Mouse (Mus musculus) embryonic facial prominence, embryonic 10.5 days (tissue): ENCODE data around the gene Cpsf4l. TPM values are rescaled to one million over a fixed set of nuclear protein-coding genes. Genes with fewer than 3 reads are reported as not detected.
"Not testable (repeated sequence)": the region's sequence is repeated elsewhere in the genome, so short reads cannot be mapped to it uniquely, and the experiment has no call there.

ENCODE experiments used
- DNase-seq: peaks from one replicate; pipeline ENCODE4 v3.0.0-alpha.2; 2017; ENCODE audit warnings: low spot score
- H3K27ac ChIP-seq: fragments of 300-500 bp; sonication (generic); replicated peaks from 2 replicates; pipeline ENCODE4 v1.5.1; 2016; ENCODE audit warnings: mild to moderate bottlenecking
- H3K27me3 ChIP-seq: fragments of 300-500 bp; sonication (generic); replicated peaks from 2 replicates; pipeline ENCODE4 v1.6.1; 2016; ENCODE audit warnings: low read depth, mild to moderate bottlenecking; ENCODE audit not compliant: poor library complexity, severe bottlenecking
- H3K36me3 ChIP-seq: fragments of 300-500 bp; sonication (generic); replicated peaks from 2 replicates; pipeline ENCODE4 v1.6.1; 2016; ENCODE audit warnings: mild to moderate bottlenecking, moderate library complexity
- H3K4me1 ChIP-seq: fragments of 300-500 bp; sonication (generic); 2 replicates; pipeline ENCODE4 v1.6.1; 2016
- H3K4me3 ChIP-seq: fragments of 300-500 bp; sonication (generic); 2 replicates; pipeline ENCODE4 v1.5.1; 2016; ENCODE audit warnings: mild to moderate bottlenecking, moderate library complexity
- H3K9me3 ChIP-seq: fragments of 300-500 bp; sonication (generic); 2 replicates; pipeline ENCODE4 v1.6.1; 2016; ENCODE audit warnings: mild to moderate bottlenecking
- WGBS: fragments of 180-500 bp; shearing (Covaris S2); methylation state at CpG from one replicate; pipeline ENCODE4 v1.1.7; 2016; 5-methylcytosine and 5-hydroxymethylcytosine counted together
- polyA plus RNA-seq: library from polyadenylated mRNA; unstranded; fragments of >200 nt; fragmentation: Nextera tagmentation; extraction: Ambion mirVana; gene quantifications from 2 replicates; pipeline ENCODE4 v1.2.1, GENCODE M21; 2016

Cpsf4l gene
- polyA plus RNA-seq, 1 experiment from 2014 or later = 0.69 TPM

GRCm38 (mm10) chr11:113668857-113669256 lies 41.0 kb downstream of the Cpsf4l start:
- peaks cover 88% of the 10 kb centered on the region for H3K36me3 ChIP-seq
- no peaks in the 10 kb centered on the region for H3K27me3 ChIP-seq
- no peaks in the 10 kb centered on the region for H3K9me3 ChIP-seq
- no peak overlapping the region for H3K4me3 ChIP-seq
- H3K4me1 ChIP-seq = peaks cover 3% of the 10 kb centered on the region; the same call in 1 of the 2 replicates
- no peak for DNase-seq
- 94% methylated on average over 5 of the region's 5 CpGs for WGBS
- no peak overlapping the region for H3K27ac ChIP-seq

- H3K27me3 ChIP-seq = no peaks in the 10 kb centered on the region
- peaks cover 88% of the 10 kb centered on the region for H3K36me3 ChIP-seq
- H3K9me3 ChIP-seq = no peaks in the 10 kb centered on the region
- WGBS = 86% methylated on average over 4 of the region's 4 CpGs
- no peak overlapping the region for H3K4me3 ChIP-seq
- DNase-seq = no peak
- no peak overlapping the region for H3K27ac ChIP-seq
- peaks cover 3% of the 10 kb centered on the region; the same call in 1 of the 2 replicates for H3K4me1 ChIP-seq
These were observed 42.1 kb downstream of the Cpsf4l start for GRCm38 (mm10) chr11:113667704-113668103.

- no peak for DNase-seq
- Histone ChIP-seq H3K9me3 (no peaks in the 10 kb centered on the region), H3K4me1 (peaks cover 3% of the 10 kb centered on the region; the same call in 1 of the 2 replicates), H3K27me3 (no peaks in the 10 kb centered on the region), H3K36me3 (peaks cover 88% of the 10 kb centered on the region), H3K4me3 (no peak overlapping the region), H3K27ac (no peak overlapping the region)
- WGBS = 82% methylated on average over 2 of the region's 2 CpGs
These were observed 42.7 kb downstream of the Cpsf4l start for GRCm38 (mm10) chr11:113667122-113667521.

- H3K4me1 ChIP-seq = peaks cover 3% of the 10 kb centered on the region; the same call in 1 of the 2 replicates
- H3K36me3 ChIP-seq = peaks cover 88% of the 10 kb centered on the region
- H3K9me3 ChIP-seq = no peaks in the 10 kb centered on the region
- 58% methylated on average over 10 of the region's 10 CpGs for WGBS
- no peak overlapping the region for H3K4me3 ChIP-seq
- H3K27me3 ChIP-seq = no peaks in the 10 kb centered on the region
- no peak overlapping the region for H3K27ac ChIP-seq
- DNase-seq = no peak
These were observed 43.2 kb downstream of the Cpsf4l start for GRCm38 (mm10) chr11:113666648-113667047.

- Histone ChIP-seq H3K27ac (no peak overlapping the region), H3K9me3 (no peaks in the 10 kb centered on the region), H3K4me3 (no peak overlapping the region), H3K27me3 (no peaks in the 10 kb centered on the region), H3K4me1 (peaks cover 3% of the 10 kb centered on the region; the same call in 1 of the 2 replicates), H3K36me3 (peaks cover 88% of the 10 kb centered on the region)
- DNase-seq = no peak
- 86% methylated on average over 6 of the region's 6 CpGs for WGBS
These were observed 43.6 kb downstream of the Cpsf4l start for GRCm38 (mm10) chr11:113666205-113666604.

GRCm38 (mm10) chr11:113664279-113664678 lies 45.5 kb downstream of the Cpsf4l start:
- Histone ChIP-seq H3K27me3 (no peaks in the 10 kb centered on the region), H3K4me3 (no peak overlapping the region), H3K9me3 (no peaks in the 10 kb centered on the region), H3K36me3 (peaks cover 90% of the 10 kb centered on the region), H3K4me1 (peaks cover 5% of the 10 kb centered on the region; the same call in 1 of the 2 replicates), H3K27ac (no peak overlapping the region)
- no peak for DNase-seq
- WGBS = 73% methylated on average over 2 of the region's 2 CpGs

GRCm38 (mm10) chr11:113661835-113662351 lies 47.9 kb downstream of the Cpsf4l start:
- Histone ChIP-seq H3K36me3 (peaks cover 90% of the 10 kb centered on the region), H3K9me3 (no peaks in the 10 kb centered on the region), H3K4me3 (no peak overlapping the region), H3K4me1 (peaks cover 17% of the 10 kb centered on the region), H3K27me3 (no peaks in the 10 kb centered on the region), H3K27ac (no peak overlapping the region)
- 94% methylated on average over 18 of the region's 18 CpGs for WGBS
- no peak for DNase-seq

GRCm38 (mm10) chr11:113660940-113661339 lies 48.9 kb downstream of the Cpsf4l start:
- 96% methylated on average over 11 of the region's 11 CpGs for WGBS
- Histone ChIP-seq H3K27me3 (no peaks in the 10 kb centered on the region), H3K4me3 (no peak overlapping the region), H3K27ac (no peak overlapping the region), H3K9me3 (no peaks in the 10 kb centered on the region), H3K36me3 (peaks cover 95% of the 10 kb centered on the region), H3K4me1 (peaks cover 17% of the 10 kb centered on the region)
- DNase-seq = no peak

- not testable (repeated sequence) for H3K27me3 ChIP-seq, H3K4me3 ChIP-seq, H3K9me3 ChIP-seq, DNase-seq, H3K27ac ChIP-seq
- H3K36me3 ChIP-seq = peaks cover 99% of the 10 kb centered on the region
- H3K4me1 ChIP-seq = peaks cover 19% of the 10 kb centered on the region
- WGBS = 96% methylated on average over 3 of the region's 3 CpGs
These were observed 49.6 kb downstream of the Cpsf4l start for GRCm38 (mm10) chr11:113660213-113660612.

GRCm38 (mm10) chr11:113658763-113659162 lies 51.1 kb downstream of the Cpsf4l start:
- DNase-seq = no peak
- Histone ChIP-seq H3K4me3 (no peak overlapping the region), H3K36me3 (peaks cover 99% of the 10 kb centered on the region), H3K4me1 (peaks cover 33% of the 10 kb centered on the region), H3K27me3 (no peaks in the 10 kb centered on the region), H3K9me3 (no peaks in the 10 kb centered on the region), H3K27ac (no peak overlapping the region)
- WGBS = 91% methylated on average over 4 of the region's 4 CpGs

GRCm38 (mm10) chr11:113658319-113658718 lies 51.5 kb downstream of the Cpsf4l start:
- WGBS = 91% methylated on average over 8 of the region's 8 CpGs
- Histone ChIP-seq H3K27me3 (no peaks in the 10 kb centered on the region), H3K36me3 (peaks cover 99% of the 10 kb centered on the region), H3K9me3 (no peaks in the 10 kb centered on the region), H3K4me1 (peaks cover 33% of the 10 kb centered on the region), H3K4me3 (no peak overlapping the region), H3K27ac (no peak overlapping the region)
- no peak for DNase-seq

- Histone ChIP-seq H3K4me1 (peaks cover 37% of the 10 kb centered on the region), H3K36me3 (peaks cover 100% of the 10 kb centered on the region), H3K9me3 (no peaks in the 10 kb centered on the region), H3K4me3 (no peak overlapping the region), H3K27ac (no peak overlapping the region), H3K27me3 (no peaks in the 10 kb centered on the region)
- DNase-seq = no peak
- WGBS = 68% methylated on average over 4 of the region's 4 CpGs
These were observed 52.6 kb downstream of the Cpsf4l start for GRCm38 (mm10) chr11:113657221-113657620.

- H3K27ac ChIP-seq = 0 out of 2 replicates have a peak overlapping the region, but pooled peaks have one; percentile 21
- no peak overlapping the region for H3K4me3 ChIP-seq
- peaks cover 100% of the 10 kb centered on the region for H3K36me3 ChIP-seq
- no peaks in the 10 kb centered on the region for H3K27me3 ChIP-seq
- DNase-seq = no peak
- 91% methylated on average over 8 of the region's 8 CpGs for whole genome bisulfite sequencing
- no peaks in the 10 kb centered on the region for H3K9me3 ChIP-seq
- H3K4me1 ChIP-seq = peaks cover 44% of the 10 kb centered on the region
These were observed 53.3 kb downstream of the Cpsf4l start for GRCm38 (mm10) chr11:113656511-113656932.
